In the genomic region with DNA sequence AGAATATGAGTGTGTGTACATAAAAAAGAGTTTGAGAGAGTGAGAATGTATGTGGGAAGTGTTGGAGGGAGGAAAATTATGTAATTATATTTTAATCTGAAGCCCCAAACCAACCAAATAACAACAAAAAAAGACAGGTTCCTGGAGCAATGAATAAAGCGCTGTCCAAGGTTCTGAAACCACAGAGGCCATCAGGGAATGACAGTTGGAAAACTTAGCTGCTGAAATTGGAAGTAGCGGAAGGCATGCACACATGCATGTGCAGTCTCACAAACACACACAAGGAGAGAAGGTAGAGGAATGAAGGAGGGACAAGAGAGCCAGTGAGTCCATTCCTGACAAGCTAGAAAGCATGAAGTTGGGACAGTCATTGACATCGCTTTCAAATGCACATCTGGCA, we compare ENCODE assay signal across 18 mouse cellular contexts. TPM values are rescaled to one million over a fixed set of nuclear protein-coding genes. Genes with fewer than 3 reads are reported as not detected.
DNase-seq lines count a peak whose midpoint lies in the region; ATAC-seq and TF ChIP-seq lines count a peak whose summit lies in the region.
"Had no signal": no experiment of that assay in that cellular context is flagged by ENCODE, and none has a peak within 500 bp of the region (broad histone marks: within the 10 kb centered on the region; RNA-seq: fewer than 3 reads in every experiment).

No protein-coding gene starts in this region.

- TF ChIP-seq CTCF in kidney, postnatal 0 days (IDR thresholded peaks at IDR 0.05; ENCODE audit: low read depth) = no peak

- no peaks in the 10 kb centered on the region for H3K27me3 ChIP-seq in kidney, postnatal 0 days (ENCODE audit: insufficient read depth, low read length)
- H3K27me3 ChIP-seq in kidney, embryonic 16.5 days (ENCODE audit: insufficient read depth, low read length) = no peaks in the 10 kb centered on the region
- H3K27me3 ChIP-seq in midbrain, embryonic 13.5 days = no peaks in the 10 kb centered on the region
- H3K27me3 ChIP-seq: embryonic facial prominence, embryonic 12.5 days; heart, embryonic 12.5 days; hindbrain, embryonic 13.5 days; neural tube, embryonic 15.5 days; stomach, embryonic 15.5 days had no signal

- no peaks in the 10 kb centered on the region for H3K4me1 ChIP-seq in kidney, postnatal 0 days (replicated peaks; ENCODE audit: insufficient read depth, low read length)
- H3K4me1 ChIP-seq in kidney, embryonic 16.5 days (ENCODE audit: insufficient read depth, low read length) = no peaks in the 10 kb centered on the region
- H3K4me1 ChIP-seq in midbrain, embryonic 13.5 days (replicated peaks) = no peaks in the 10 kb centered on the region
- H3K4me1 ChIP-seq: embryonic facial prominence, embryonic 12.5 days; heart, embryonic 12.5 days; hindbrain, embryonic 13.5 days; neural tube, embryonic 15.5 days; stomach, embryonic 15.5 days had no signal

- peak; percentile 64 for DNase-seq in kidney, postnatal 0 days (ENCODE audit: low spot score)
- peak; percentile 53 for DNase-seq in 3T3-L1 (ENCODE audit: low read depth, low spot score)
- DNase-seq in NIH3T3 (ENCODE audit: low read depth) = peak; percentile 70
- peak; percentile 30 for DNase-seq in embryo, embryonic 11.5 days (ENCODE audit: low read depth, low spot score)
- DNase-seq in left cerebral cortex, adult 18-20 months (ENCODE audit: low spot score in 2 of 2) = no peak
- DNase-seq: cerebellum, adult 18-20 months; kidney, adult 18-20 months; layer of hippocampus, postnatal 36 days; left cerebral cortex, postnatal 4 days; spleen, adult 18-20 months had no signal

- H3K9ac ChIP-seq in kidney, postnatal 0 days (ENCODE audit: low read depth, low read length) = no peak overlapping the region
- no peak overlapping the region for H3K9ac ChIP-seq in kidney, embryonic 16.5 days (replicated peaks; ENCODE audit: low read length)
- no peak overlapping the region for H3K9ac ChIP-seq in midbrain, embryonic 13.5 days (replicated peaks)
- H3K9ac ChIP-seq: embryonic facial prominence, embryonic 12.5 days; heart, embryonic 12.5 days; hindbrain, embryonic 13.5 days; liver, embryonic 14.5 days; neural tube, embryonic 15.5 days; stomach, embryonic 15.5 days had no signal

- WGBS in kidney, postnatal 0 days = 70% methylated on average over 3 of the region's 3 CpGs
- WGBS in kidney, embryonic 16.5 days = 65% methylated on average over 3 of the region's 3 CpGs
- 70% methylated on average over 3 of the region's 3 CpGs for WGBS in midbrain, embryonic 13.5 days

- no peaks in the 10 kb centered on the region for H3K36me3 ChIP-seq in kidney, postnatal 0 days (ENCODE audit: insufficient read depth, low read length)
- H3K36me3 ChIP-seq in kidney, embryonic 16.5 days (ENCODE audit: insufficient read depth, low read length) = no peaks in the 10 kb centered on the region
- H3K36me3 ChIP-seq in midbrain, embryonic 13.5 days = no peaks in the 10 kb centered on the region
- H3K36me3 ChIP-seq: embryonic facial prominence, embryonic 12.5 days; heart, embryonic 12.5 days; hindbrain, embryonic 13.5 days; neural tube, embryonic 15.5 days; stomach, embryonic 15.5 days had no signal

- no peak overlapping the region for H3K27ac ChIP-seq in kidney, postnatal 0 days
- H3K27ac ChIP-seq in kidney, embryonic 16.5 days (ENCODE audit: low read length) = no peak overlapping the region
- no peak overlapping the region for H3K27ac ChIP-seq in midbrain, embryonic 13.5 days
- H3K27ac ChIP-seq: embryonic facial prominence, embryonic 12.5 days; hindbrain, embryonic 13.5 days; liver, embryonic 14.5 days; neural tube, embryonic 15.5 days; stomach, embryonic 15.5 days had no signal

- ATAC-seq in kidney, postnatal 0 days (replicated peaks; ENCODE audit: low FRiP score, low read depth) = no peak
- ATAC-seq in kidney, embryonic 16.5 days (ENCODE audit: low FRiP score, low TSS enrichment) = no peak
- ATAC-seq in midbrain, embryonic 13.5 days = no peak

- no peaks in the 10 kb centered on the region for H3K9me3 ChIP-seq in kidney, postnatal 0 days (replicated peaks; ENCODE audit: low read length)
- no peaks in the 10 kb centered on the region for H3K9me3 ChIP-seq in kidney, embryonic 16.5 days (ENCODE audit: low read length)
- H3K9me3 ChIP-seq in midbrain, embryonic 13.5 days = no peaks in the 10 kb centered on the region
- H3K9me3 ChIP-seq: embryonic facial prominence, embryonic 12.5 days; heart, embryonic 12.5 days; hindbrain, embryonic 13.5 days; neural tube, embryonic 15.5 days; stomach, embryonic 15.5 days had no signal

- no peak overlapping the region for H3K4me3 ChIP-seq in kidney, postnatal 0 days (replicated peaks; ENCODE audit: low read depth, low read length)
- H3K4me3 ChIP-seq in kidney, embryonic 16.5 days (ENCODE audit: low read length) = no peak overlapping the region
- no peak overlapping the region for H3K4me3 ChIP-seq in midbrain, embryonic 13.5 days (replicated peaks)
- H3K4me3 ChIP-seq: embryonic facial prominence, embryonic 12.5 days; heart, embryonic 12.5 days; hindbrain, embryonic 13.5 days; neural tube, embryonic 15.5 days; stomach, embryonic 15.5 days had no signal

- no peak overlapping the region for H3K4me2 ChIP-seq in kidney, postnatal 0 days (ENCODE audit: low read length)
- no peak overlapping the region for H3K4me2 ChIP-seq in kidney, embryonic 16.5 days (replicated peaks; ENCODE audit: low read depth, low read length)
- no peak overlapping the region for H3K4me2 ChIP-seq in midbrain, embryonic 13.5 days (replicated peaks)
- H3K4me2 ChIP-seq: embryonic facial prominence, embryonic 12.5 days; heart, embryonic 12.5 days; hindbrain, embryonic 13.5 days; neural tube, embryonic 15.5 days; stomach, embryonic 15.5 days had no signal

RNA-seq across cellular contexts. Expression of gene Ipmk, which starts 56.1 kb away (rescaled TPM):
- 16.1 and 17.5 TPM in 2 replicates for polyA plus RNA-seq in kidney, postnatal 0 days (2015; fragmentation: Nextera tagmentation; extraction: Ambion mirVana)
- polyA plus RNA-seq in kidney, embryonic 16.5 days (2015; fragmentation: Nextera tagmentation; extraction: Ambion mirVana) = 15.6 and 16.1 TPM in 2 replicates
- 10 to 100 TPM; 31.3 to 36.6 TPM for total RNA-seq in left cerebral cortex, adult 18-20 months (2021)
- polyA plus RNA-seq in midbrain, embryonic 13.5 days (2015; fragmentation: Nextera tagmentation; extraction: Ambion mirVana) = 16.3 and 17.7 TPM in 2 replicates

RNA-seq across cellular contexts. Expression of gene Cisd1, which starts 58.9 kb away (rescaled TPM):
- 300 and 305 TPM in 2 replicates for polyA plus RNA-seq in kidney, postnatal 0 days (2015; fragmentation: Nextera tagmentation; extraction: Ambion mirVana)
- polyA plus RNA-seq in kidney, embryonic 16.5 days (2015; fragmentation: Nextera tagmentation; extraction: Ambion mirVana) = 137 and 139 TPM in 2 replicates
- total RNA-seq in left cerebral cortex, adult 18-20 months (2021) = 100 to 1,000 TPM; 134 to 135 TPM
- 222 and 228 TPM in 2 replicates for polyA plus RNA-seq in midbrain, embryonic 13.5 days (2015; fragmentation: Nextera tagmentation; extraction: Ambion mirVana)

Comparison
In these comparisons a context has a peak if more than half of its experiments do, and no peak if none do; other contexts are left out.
1. DNase-seq: peak in kidney, postnatal 0 days (single experiment), 3T3-L1 (single experiment), NIH3T3 (single experiment) and embryo, embryonic 11.5 days (single experiment); none in left cerebral cortex, adult 18-20 months (0 of 2).